Mouse (Mus musculus) midbrain, postnatal 0 days (tissue): ENCODE results near the gene Scarf2. TPM values are rescaled to one million over a fixed set of nuclear protein-coding genes. Genes with fewer than 3 reads are reported as not detected.

Experiments used
- ATAC-seq: fragments of 200-750 bp; cut with Nextera tagmentation; 2 replicates; pipeline ENCODE4 v1.8.0; 2017; ENCODE audit warnings: moderate number of reproducible peaks, mild to moderate bottlenecking, moderate TSS enrichment, moderate library complexity; ENCODE audit not compliant: low FRiP score
- DNase-seq: peaks from one replicate; pipeline ENCODE4 v3.0.0-alpha.2; 2015; ENCODE audit warnings: low spot score
- H3K27ac ChIP-seq: fragments of 300-500 bp; sonication (generic); 2 replicates; pipeline ENCODE4 v1.5.1; 2014; ENCODE audit warnings: low read depth, mild to moderate bottlenecking, low read length, mixed read lengths
- H3K27me3 ChIP-seq: fragments of 300-500 bp; sonication (generic); 2 replicates; pipeline ENCODE4 v1.6.1; 2014; ENCODE audit warnings: low read length, control low read depth, mixed read lengths; ENCODE audit not compliant: insufficient read depth
- H3K36me3 ChIP-seq: fragments of 300-500 bp; sonication (generic); 2 replicates; pipeline ENCODE4 v1.6.1; 2014; ENCODE audit warnings: low read length, control low read depth, mixed read lengths; ENCODE audit not compliant: insufficient read depth
- H3K4me1 ChIP-seq: fragments of 300-500 bp; sonication (generic); 2 replicates; pipeline ENCODE4 v1.6.1; 2014; ENCODE audit warnings: mild to moderate bottlenecking, control low read depth, antibody characterized with exemption, low read length, mixed read lengths; ENCODE audit not compliant: insufficient read depth
- H3K4me2 ChIP-seq: fragments of 300-500 bp; sonication (generic); 2 replicates; pipeline ENCODE4 v1.6.1; 2014; ENCODE audit warnings: low read depth, mild to moderate bottlenecking, low read length, mixed read lengths; ENCODE audit not compliant: poor library complexity, severe bottlenecking
- H3K4me3 ChIP-seq: fragments of 300-500 bp; sonication (generic); 2 replicates; pipeline ENCODE4 v1.5.1; 2014; ENCODE audit warnings: low read depth, mild to moderate bottlenecking, low read length, moderate library complexity
- H3K9ac ChIP-seq: fragments of 300-500 bp; sonication (generic); replicated peaks from 2 replicates; pipeline ENCODE4 v1.6.1; 2014; ENCODE audit warnings: mild to moderate bottlenecking, low read length, moderate library complexity, mixed read lengths; ENCODE audit not compliant: poor library complexity, severe bottlenecking
- H3K9me3 ChIP-seq: fragments of 300-500 bp; sonication (generic); 2 replicates; pipeline ENCODE4 v1.6.1; 2016; ENCODE audit warnings: low read length, control low read depth
- CTCF ChIP-seq: IDR thresholded peaks from 2 replicates; pipeline ENCODE4 v1.5.1; 2016; ENCODE audit warnings: antibody characterized with exemption, mild to moderate bottlenecking
- WGBS: fragments of 180-500 bp; shearing (Covaris S2); extraction: QIAGEN DNeasy Blood & Tissue Kit; methylation state at CpG from one replicate; pipeline ENCODE4 v1.1.7; 2014; 5-methylcytosine and 5-hydroxymethylcytosine counted together
- polyA plus RNA-seq: library from polyadenylated mRNA; unstranded; fragments of >200 nt; fragmentation: Nextera tagmentation; extraction: Ambion mirVana; gene quantifications from 2 replicates; pipeline ENCODE4 v1.2.1, GENCODE M21; 2015
- total RNA-seq: library from RNA; depleted of rRNA; stranded (reverse); fragments of >200 nt; gene quantifications from 2 replicates; pipeline ENCODE4 v1.2.3, GENCODE M21; 2014

Gene Scarf2
- total and polyA plus RNA-seq, 2 experiments from 2014 or later = 2.1 to 8.5 TPM

DNA sequence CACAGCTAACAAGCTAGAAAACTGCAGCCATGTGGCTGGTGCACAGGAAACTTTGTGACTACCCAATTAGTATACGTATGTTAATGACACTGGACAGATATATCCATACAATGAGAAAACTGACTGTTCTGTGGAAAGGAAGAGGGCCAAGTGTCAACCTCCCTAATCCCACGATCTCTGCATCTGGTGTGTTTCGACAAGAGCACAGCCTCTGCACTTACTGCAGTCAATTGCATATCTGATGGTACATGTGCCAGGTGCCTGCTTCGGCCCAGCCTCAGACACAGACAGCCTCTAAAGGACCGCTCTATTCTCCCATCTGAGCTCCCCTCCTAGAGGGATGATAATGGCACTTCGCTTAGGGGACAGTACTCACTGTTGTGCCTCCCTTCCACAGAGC, 51.3 kb downstream of the Scarf2 start:
- Histone ChIP-seq H3K9ac (no peak overlapping the region), H3K27ac (peak overlapping the region; percentile 19; the same call in 1 of the 2 replicates), H3K36me3 (peaks cover 72% of the 10 kb centered on the region), H3K9me3 (no peaks in the 10 kb centered on the region), H3K4me3 (no peak overlapping the region), H3K27me3 (no peaks in the 10 kb centered on the region), H3K4me1 (no peaks in the 10 kb centered on the region), H3K4me2 (no peak overlapping the region)
- DNase-seq (no peak), ATAC-seq (0 out of 2 replicates have a peak, but pooled peaks have one; percentile 28)
- WGBS = 95% methylated on average over 6 of the region's 6 CpGs
- no peak for TF ChIP-seq CTCF

DNA sequence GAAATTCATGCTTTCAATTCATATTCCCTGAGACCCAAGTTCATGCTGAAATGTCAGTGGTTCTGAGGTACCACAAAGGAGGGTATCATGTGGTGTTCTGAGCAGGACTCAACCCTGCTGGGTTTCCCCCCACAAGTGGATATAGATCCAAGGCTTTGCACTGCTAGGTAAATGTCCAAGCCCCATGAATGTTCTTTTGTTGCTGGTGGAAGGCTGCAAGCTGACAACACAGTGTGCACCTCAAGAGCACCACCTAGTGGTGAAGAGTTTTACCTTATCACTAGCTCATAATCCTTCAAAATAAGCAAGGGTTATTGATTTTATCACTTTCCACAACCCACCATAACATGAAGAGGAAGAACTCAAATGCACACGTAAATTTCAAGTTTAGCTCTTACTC, 51.8 kb downstream of the Scarf2 start:
- peak; percentile 88 for DNase-seq
- Histone ChIP-seq H3K9ac (no peak overlapping the region), H3K9me3 (no peaks in the 10 kb centered on the region), H3K4me3 (no peak overlapping the region), H3K27ac (peak overlapping the region; percentile 19; the same call in 1 of the 2 replicates), H3K36me3 (peaks cover 70% of the 10 kb centered on the region), H3K4me2 (no peak overlapping the region), H3K27me3 (no peaks in the 10 kb centered on the region), H3K4me1 (no peaks in the 10 kb centered on the region)
- TF ChIP-seq CTCF = peak; percentile 93
- 24% methylated on average over 1 of the region's 1 CpGs for WGBS
- ATAC-seq = peak; percentile 59; the same call in 1 of the 2 replicates

GRCm38 (mm10) chr16:17849486-17849885, 52.4 kb downstream of the Scarf2 start:
- Histone ChIP-seq H3K36me3 (peaks cover 67% of the 10 kb centered on the region), H3K9me3 (no peaks in the 10 kb centered on the region), H3K4me1 (no peaks in the 10 kb centered on the region), H3K9ac (no peak overlapping the region), H3K27ac (no peak overlapping the region), H3K4me3 (no peak overlapping the region), H3K27me3 (no peaks in the 10 kb centered on the region), H3K4me2 (no peak overlapping the region)
- no peak for TF ChIP-seq CTCF
- DNase-seq (no peak), ATAC-seq (no peak)
- 87% methylated on average over 6 of the region's 6 CpGs for WGBS

DNA sequence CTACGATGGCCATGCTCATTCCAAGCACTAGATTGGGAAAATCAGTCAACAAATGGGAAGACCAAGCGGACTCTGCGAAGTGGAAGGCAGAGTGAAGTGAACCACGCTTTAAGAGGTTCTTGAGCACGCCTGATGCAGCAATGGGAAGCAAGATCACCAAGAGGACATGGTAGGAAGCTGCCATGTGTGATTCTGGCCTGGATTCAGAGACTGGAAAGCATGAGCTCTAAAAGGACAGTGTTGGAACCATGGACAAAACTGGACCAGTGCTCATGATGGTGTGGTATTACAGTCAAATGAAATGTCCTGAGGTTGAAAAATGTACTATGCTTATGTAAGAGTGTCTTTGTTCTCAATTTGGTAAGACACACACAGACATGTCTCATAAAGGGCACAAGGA, 54.2 kb downstream of the Scarf2 start:
- no peak overlapping the region for H3K27ac ChIP-seq
- no peak for TF ChIP-seq CTCF
- no peaks in the 10 kb centered on the region for H3K4me1 ChIP-seq
- H3K4me2 ChIP-seq = no peak overlapping the region
- no peak overlapping the region for H3K9ac ChIP-seq
- no peak for ATAC-seq
- no peaks in the 10 kb centered on the region for H3K27me3 ChIP-seq
- no peak for DNase-seq
- peaks cover 62% of the 10 kb centered on the region for H3K36me3 ChIP-seq
- no peak overlapping the region for H3K4me3 ChIP-seq
- H3K9me3 ChIP-seq = no peaks in the 10 kb centered on the region
- 98% methylated on average over 5 of the region's 5 CpGs for WGBS

DNA sequence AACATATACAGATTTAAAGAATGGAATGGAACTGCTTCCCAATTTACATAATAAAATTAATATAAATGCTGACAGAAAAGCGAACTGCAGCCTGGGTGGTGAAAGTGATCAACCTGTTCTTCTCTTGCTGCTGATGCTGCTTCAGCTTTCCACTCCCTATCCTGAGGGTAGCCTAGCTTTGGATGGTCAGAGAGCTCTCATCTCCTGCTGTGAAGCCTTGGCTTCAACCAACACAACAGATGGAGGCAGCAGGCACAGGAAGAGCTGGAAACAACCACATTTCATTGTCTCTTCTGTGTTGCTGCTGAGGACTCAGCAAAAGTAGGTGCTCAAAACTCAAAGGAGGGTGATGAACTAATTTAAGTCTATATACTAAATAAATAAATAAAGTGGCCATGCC, 54.8 kb downstream of the Scarf2 start:
- H3K4me2 ChIP-seq = no peak overlapping the region
- no peak overlapping the region for H3K4me3 ChIP-seq
- no peak overlapping the region for H3K9ac ChIP-seq
- TF ChIP-seq CTCF = no peak
- no peak for ATAC-seq
- DNase-seq = peak; percentile 36
- no peak overlapping the region for H3K27ac ChIP-seq
- H3K4me1 ChIP-seq = no peaks in the 10 kb centered on the region
- no peaks in the 10 kb centered on the region for H3K27me3 ChIP-seq
- H3K36me3 ChIP-seq = peaks cover 62% of the 10 kb centered on the region
- no peaks in the 10 kb centered on the region for H3K9me3 ChIP-seq
- WGBS = 97% methylated on average over 1 of the region's 1 CpGs

DNA sequence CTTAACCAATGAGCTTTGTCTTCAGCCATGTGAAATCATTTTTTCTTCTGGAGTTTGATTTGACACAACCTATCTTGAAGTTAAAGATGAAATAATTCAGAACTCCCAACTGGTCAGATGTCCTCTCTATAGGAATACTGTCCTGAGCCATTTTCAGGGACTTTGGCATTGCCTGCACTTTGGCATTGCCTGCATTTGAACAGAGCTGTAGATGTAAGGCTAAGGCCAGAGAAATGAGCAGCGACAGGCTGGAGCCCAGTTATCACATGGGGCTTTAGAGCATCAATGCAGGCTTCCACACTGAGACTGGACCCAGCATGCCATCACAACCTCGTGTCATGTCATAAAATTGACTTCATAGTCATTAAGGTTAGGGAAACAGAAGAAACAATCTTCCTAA, 56.2 kb downstream of the Scarf2 start:
- no peak for DNase-seq
- no peak for TF ChIP-seq CTCF
- H3K9me3 ChIP-seq = no peaks in the 10 kb centered on the region
- no peak for ATAC-seq
- H3K27ac ChIP-seq = no peak overlapping the region; the same call in 1 of the 2 replicates
- H3K9ac ChIP-seq = no peak overlapping the region
- H3K4me2 ChIP-seq = no peak overlapping the region
- H3K4me1 ChIP-seq = no peaks in the 10 kb centered on the region
- H3K27me3 ChIP-seq = no peaks in the 10 kb centered on the region
- H3K4me3 ChIP-seq = no peak overlapping the region
- peaks cover 69% of the 10 kb centered on the region for H3K36me3 ChIP-seq
- WGBS = 95% methylated on average over 2 of the region's 2 CpGs
